Mouse (Mus musculus) embryonic facial prominence, embryonic 13.5 days (tissue): ENCODE measurements around the gene Adamts15. TPM values are rescaled to one million over a fixed set of nuclear protein-coding genes. Genes with fewer than 3 reads are reported as not detected.

Experiments
- ATAC-seq: fragments of 200-750 bp; cut with Nextera tagmentation; 2 replicates; pipeline ENCODE4 v1.8.0; 2017; ENCODE audit warnings: low read depth; ENCODE audit not compliant: insufficient number of reproducible peaks, insufficient read depth, low FRiP score, low TSS enrichment
- H3K27ac ChIP-seq: fragments of 300-500 bp; sonication (generic); 2 replicates; pipeline ENCODE4 v1.5.1; 2015; ENCODE audit warnings: moderate library complexity, mild to moderate bottlenecking, inconsistent platforms
- H3K27me3 ChIP-seq: fragments of 300-500 bp; sonication (generic); 2 replicates; pipeline ENCODE4 v1.6.1; 2015; ENCODE audit warnings: mild to moderate bottlenecking, inconsistent platforms
- H3K36me3 ChIP-seq: fragments of 300-500 bp; sonication (generic); 2 replicates; pipeline ENCODE4 v1.6.1; 2015; ENCODE audit warnings: mild to moderate bottlenecking, inconsistent platforms
- H3K4me1 ChIP-seq: fragments of 300-500 bp; sonication (generic); 2 replicates; pipeline ENCODE4 v1.6.1; 2015; ENCODE audit warnings: inconsistent platforms
- H3K4me2 ChIP-seq: fragments of 300-500 bp; sonication (generic); 2 replicates; pipeline ENCODE4 v1.6.1; 2015; ENCODE audit warnings: moderate library complexity, mild to moderate bottlenecking, inconsistent platforms
- H3K4me3 ChIP-seq: fragments of 300-500 bp; sonication (generic); 2 replicates; pipeline ENCODE4 v1.5.1; 2015; ENCODE audit warnings: mild to moderate bottlenecking, inconsistent platforms
- H3K9ac ChIP-seq: fragments of 300-500 bp; sonication (generic); 2 replicates; pipeline ENCODE4 v1.6.1; 2015; ENCODE audit warnings: mild to moderate bottlenecking, inconsistent platforms
- H3K9me3 ChIP-seq: fragments of 300-500 bp; sonication (generic); 2 replicates; pipeline ENCODE4 v1.6.1; 2016; ENCODE audit warnings: inconsistent platforms
- whole genome bisulfite sequencing: fragments of 180-500 bp; shearing (Covaris S2); methylation state at CpG from one replicate; pipeline ENCODE4 v1.1.7; 2015; ENCODE audit warnings: mixed read lengths; 5-methylcytosine and 5-hydroxymethylcytosine counted together
- polyA plus RNA-seq: library from polyadenylated mRNA; unstranded; fragments of >200 nt; fragmentation: Nextera tagmentation; extraction: Ambion mirVana; gene quantifications from 2 replicates; pipeline ENCODE4 v1.2.1, GENCODE M21; 2015

The Adamts15 gene
- polyA plus RNA-seq, 1 experiment from 2014 or later: 12.1 TPM

GRCm38 (mm10) chr9:30876552-30876951 lies 45.7 kb downstream of the Adamts15 start:
- no peak for ATAC-seq
- Histone ChIP-seq H3K4me3 (no peak overlapping the region), H3K4me1 (no peaks in the 10 kb centered on the region), H3K36me3 (no peaks in the 10 kb centered on the region), H3K27me3 (no peaks in the 10 kb centered on the region), H3K27ac (no peak overlapping the region), H3K9ac (no peak overlapping the region), H3K4me2 (no peak overlapping the region), H3K9me3 (no peaks in the 10 kb centered on the region)
- 66% methylated on average over 3 of the region's 3 CpGs for WGBS

DNA sequence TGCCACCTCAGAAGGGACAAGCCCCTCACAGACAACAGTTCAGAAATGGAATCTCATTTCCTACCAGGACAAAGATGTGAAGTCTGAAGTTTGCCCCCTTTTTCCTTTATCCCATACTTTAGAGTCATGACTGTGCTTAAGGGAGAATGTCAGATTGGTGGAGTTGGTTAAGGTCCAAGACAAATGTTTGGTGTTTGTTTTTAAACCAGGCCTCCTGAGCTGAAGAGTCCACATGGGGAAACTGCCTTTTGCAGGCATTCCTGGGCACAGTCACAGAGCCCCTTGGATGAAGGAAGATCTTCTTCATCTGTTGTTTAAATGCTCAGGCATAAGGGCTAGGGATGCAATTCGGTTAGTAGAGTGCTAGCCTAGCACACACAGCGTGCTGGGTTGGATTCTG lies 66.4 kb downstream of the Adamts15 start:
- WGBS: 81% methylated on average over 2 of the region's 2 CpGs
- H3K4me2 ChIP-seq: no peak overlapping the region
- H3K9ac ChIP-seq: no peak overlapping the region
- H3K36me3 ChIP-seq: no peaks in the 10 kb centered on the region
- ATAC-seq: no peak
- H3K4me3 ChIP-seq: no peak overlapping the region
- H3K27me3 ChIP-seq: no peaks in the 10 kb centered on the region
- no peak overlapping the region for H3K27ac ChIP-seq
- no peaks in the 10 kb centered on the region for H3K4me1 ChIP-seq
- H3K9me3 ChIP-seq: no peaks in the 10 kb centered on the region

DNA sequence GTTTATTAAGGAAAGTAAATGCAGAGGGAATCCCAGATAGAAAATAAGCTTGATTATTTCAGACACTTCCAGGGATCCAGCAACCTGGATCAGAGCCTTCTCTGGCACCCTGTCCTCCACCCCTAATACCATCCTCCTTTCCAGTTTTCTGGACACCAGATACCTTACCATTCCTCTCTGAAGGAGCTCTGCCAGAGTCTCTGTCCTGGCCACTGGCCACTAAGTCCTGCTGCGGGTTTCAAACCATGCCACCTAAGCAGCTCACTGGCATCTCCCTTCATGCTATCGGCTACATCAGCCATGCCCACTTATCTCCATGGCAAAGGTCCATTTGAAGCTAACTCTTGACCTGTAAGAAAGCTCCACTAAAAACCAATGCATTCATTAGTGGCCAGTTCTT lies 70.4 kb downstream of the Adamts15 start:
- ATAC-seq: no peak
- Histone ChIP-seq H3K4me2 (no peak overlapping the region), H3K36me3 (no peaks in the 10 kb centered on the region), H3K27ac (no peak overlapping the region), H3K9ac (no peak overlapping the region), H3K4me1 (no peaks in the 10 kb centered on the region), H3K4me3 (no peak overlapping the region), H3K9me3 (no peaks in the 10 kb centered on the region), H3K27me3 (no peaks in the 10 kb centered on the region)
- WGBS: 92% methylated on average over 2 of the region's 2 CpGs

- 86% methylated on average over 4 of the region's 4 CpGs for WGBS
- H3K27ac ChIP-seq: no peak overlapping the region
- H3K9me3 ChIP-seq: no peaks in the 10 kb centered on the region
- H3K4me3 ChIP-seq: no peak overlapping the region
- no peak overlapping the region for H3K4me2 ChIP-seq
- no peak overlapping the region for H3K9ac ChIP-seq
- no peak for ATAC-seq
- H3K36me3 ChIP-seq: no peaks in the 10 kb centered on the region
- peaks cover 14% of the 10 kb centered on the region for H3K4me1 ChIP-seq
- H3K27me3 ChIP-seq: no peaks in the 10 kb centered on the region
These were observed 72.3 kb downstream of the Adamts15 start for GRCm38 (mm10) chr9:30849951-30850350.

GRCm38 (mm10) chr9:30849444-30849843 lies 72.8 kb downstream of the Adamts15 start:
- no peaks in the 10 kb centered on the region for H3K9me3 ChIP-seq
- no peaks in the 10 kb centered on the region for H3K27me3 ChIP-seq
- H3K36me3 ChIP-seq: no peaks in the 10 kb centered on the region
- H3K4me2 ChIP-seq: no peak overlapping the region
- no peak overlapping the region for H3K4me3 ChIP-seq
- WGBS: 90% methylated on average over 8 of the region's 8 CpGs
- H3K4me1 ChIP-seq: peaks cover 15% of the 10 kb centered on the region
- no peak for ATAC-seq
- no peak overlapping the region for H3K27ac ChIP-seq
- no peak overlapping the region for H3K9ac ChIP-seq

Other genes with a start within 250 kb of the Adamts15 start
- gene Adamts8, start 20.1 kb upstream of the Adamts15 start, polyA plus RNA-seq: 1.8 and 2.0 TPM in 2 replicates
- gene Zbtb44, start 108.2 kb upstream of the Adamts15 start, polyA plus RNA-seq: 6.5 TPM in 2 replicates
- 17.3 and 18.3 TPM in 2 replicates for gene St14, start 209.4 kb upstream of the Adamts15 start, polyA plus RNA-seq